ENCODE assay signal across 27 mouse cellular contexts in genomic region chr10:125375526-125375925, GRCm38 (mm10). TPM values are rescaled to one million over a fixed set of nuclear protein-coding genes. Genes with fewer than 3 reads are reported as not detected.
A peak's percentile ranks its signal among the peaks of the same experiment; 100 is the strongest.
DNase-seq lines count a peak whose midpoint lies in the region; ATAC-seq lines count a peak whose summit lies in the region.
"Had no signal": no experiment of that assay in that cellular context is flagged by ENCODE, and none has a peak within 500 bp of the region (broad histone marks: within the 10 kb centered on the region; RNA-seq: fewer than 3 reads in every experiment).

No protein-coding gene starts in this region.

- 59% methylated on average over 5 of the region's 5 CpGs for WGBS in lung, embryonic 15.5 days

- DNase-seq in lung, postnatal 4 days = no peak
- peak; percentile 23 for DNase-seq in lung, postnatal 25 days (ENCODE audit: low spot score)
- no peak for DNase-seq in lung, postnatal 10 days
- peak; percentile 46 for DNase-seq in fat pad, adult 2 months (ENCODE audit: extremely low read depth, low read depth, low spot score)
- DNase-seq in skeletal muscle tissue, adult 2 months (ENCODE audit: low read depth, low spot score) = peak; percentile 30
- DNase-seq in ovary, postnatal 14 days (ENCODE audit: low spot score) = no peak
- DNase-seq in cerebellum, postnatal 25 days = no peak
- DNase-seq: adrenal gland, adult 2 months; adrenal gland, postnatal 14 days; cerebellum, adult 11 months; cerebellum, adult 2 months; cerebellum, adult 9-11 months; cerebellum, postnatal 36 days; embryo, embryonic 11 days; forebrain, postnatal 0 days; gastrocnemius, adult 2 months; gastrocnemius, postnatal 14 days; heart, adult 2 months had no signal

- H3K36me3 ChIP-seq in lung, embryonic 15.5 days = no peaks in the 10 kb centered on the region
- H3K36me3 ChIP-seq: embryonic facial prominence, embryonic 10.5 days; embryonic facial prominence, embryonic 13.5 days; hindbrain, embryonic 12.5 days had no signal

- no peak overlapping the region for H3K4me3 ChIP-seq in lung, embryonic 15.5 days
- H3K4me3 ChIP-seq: embryonic facial prominence, embryonic 10.5 days; embryonic facial prominence, embryonic 13.5 days; erythroblast, embryonic 14.5 days; gastrocnemius, adult 2 months; heart, adult 2 months; hindbrain, embryonic 12.5 days; hindbrain, embryonic 15.5 days had no signal

- no peaks in the 10 kb centered on the region for H3K4me1 ChIP-seq in lung, embryonic 15.5 days
- H3K4me1 ChIP-seq: embryonic facial prominence, embryonic 13.5 days; hindbrain, embryonic 12.5 days; hindbrain, embryonic 15.5 days had no signal

- no peaks in the 10 kb centered on the region for H3K9me3 ChIP-seq in lung, embryonic 15.5 days
- H3K9me3 ChIP-seq: embryonic facial prominence, embryonic 10.5 days; embryonic facial prominence, embryonic 13.5 days; hindbrain, embryonic 12.5 days; hindbrain, embryonic 15.5 days had no signal

- H3K4me2 ChIP-seq in lung, embryonic 15.5 days = no peak overlapping the region
- H3K4me2 ChIP-seq: embryonic facial prominence, embryonic 13.5 days; heart, embryonic 11.5 days; hindbrain, embryonic 12.5 days; hindbrain, embryonic 15.5 days had no signal

- ATAC-seq in lung, embryonic 15.5 days (ENCODE audit: borderline replicate concordance, extremely low read depth, low FRiP score, low TSS enrichment) = 0 out of 2 replicates have a peak, but pooled peaks have one; percentile 14
- ATAC-seq: CD4-positive, CD25-positive, alpha-beta regulatory T cell, adult 4 months; forebrain, embryonic 14.5 days; forebrain, postnatal 0 days had no signal

- H3K27me3 ChIP-seq in lung, embryonic 15.5 days = no peaks in the 10 kb centered on the region
- H3K27me3 ChIP-seq: embryonic facial prominence, embryonic 13.5 days; hindbrain, embryonic 12.5 days; hindbrain, embryonic 15.5 days had no signal

- H3K27ac ChIP-seq in lung, embryonic 15.5 days = no peak overlapping the region
- H3K27ac ChIP-seq: embryonic facial prominence, embryonic 10.5 days; embryonic facial prominence, embryonic 13.5 days; gastrocnemius, adult 2 months; heart, adult 2 months; hindbrain, embryonic 12.5 days; hindbrain, embryonic 15.5 days had no signal

- no peak overlapping the region for H3K9ac ChIP-seq in lung, embryonic 15.5 days
- H3K9ac ChIP-seq: embryonic facial prominence, embryonic 13.5 days; forebrain, postnatal 0 days; hindbrain, embryonic 12.5 days; hindbrain, embryonic 15.5 days had no signal

RNA-seq across cellular contexts. Expression of gene Slc16a7, which starts 13.7 kb away (rescaled TPM):
- 5.9 and 7.3 TPM in 2 replicates for polyA plus RNA-seq in lung, embryonic 15.5 days (2015; fragmentation: Nextera tagmentation; extraction: Ambion mirVana)
- polyA plus RNA-seq: erythroblast, embryonic 14.5 days had no signal

Comparison
In these comparisons a context has a peak if more than half of its experiments do, and no peak if none do; other contexts are left out.
1. DNase-seq: peak in lung, postnatal 25 days (single experiment), fat pad, adult 2 months (single experiment) and skeletal muscle tissue, adult 2 months (single experiment); none in lung, postnatal 4 days (0 of 2), lung, postnatal 10 days (single experiment), ovary, postnatal 14 days (single experiment) and cerebellum, postnatal 25 days (0 of 2).